Mouse (Mus musculus) lung, postnatal 0 days (tissue): Measurements from ENCODE around the gene Rbm20. TPM values are rescaled to one million over a fixed set of nuclear protein-coding genes. Genes with fewer than 3 reads are reported as not detected.
"Not testable (repeated sequence)": the region's sequence is repeated elsewhere in the genome, so short reads cannot be mapped to it uniquely, and the experiment has no call there.

Experiments used
- ATAC-seq: fragments of 200-750 bp; cut with Nextera tagmentation; 2 replicates; pipeline ENCODE4 v1.8.0; 2017; ENCODE audit warnings: moderate library complexity
- DNase-seq: peaks from one replicate; pipeline ENCODE4 v3.0.0-alpha.2; 2016; ENCODE audit warnings: low spot score
- H3K27ac ChIP-seq: fragments of 300-500 bp; sonication (generic); 2 replicates; pipeline ENCODE4 v1.5.1; 2014; ENCODE audit warnings: antibody characterized with exemption, mild to moderate bottlenecking, low read length, mixed read lengths
- H3K27me3 ChIP-seq: fragments of 300-500 bp; sonication (generic); replicated peaks from 2 replicates; pipeline ENCODE4 v1.6.1; 2014; ENCODE audit warnings: low read length, mixed read lengths; ENCODE audit not compliant: insufficient read depth
- H3K36me3 ChIP-seq: fragments of 300-500 bp; sonication (generic); 2 replicates; pipeline ENCODE4 v1.6.1; 2014; ENCODE audit warnings: low read length, mixed read lengths; ENCODE audit not compliant: insufficient read depth
- H3K4me1 ChIP-seq: fragments of 300-500 bp; sonication (generic); 2 replicates; pipeline ENCODE4 v1.6.1; 2014; ENCODE audit warnings: antibody characterized with exemption, low read depth, low read length, mixed read lengths; ENCODE audit not compliant: insufficient read depth
- H3K4me2 ChIP-seq: fragments of 300-500 bp; sonication (generic); replicated peaks from 2 replicates; pipeline ENCODE4 v1.6.1; 2014; ENCODE audit warnings: low read depth, mild to moderate bottlenecking, low read length, moderate library complexity, mixed read lengths
- H3K4me3 ChIP-seq: fragments of 300-500 bp; sonication (generic); 2 replicates; pipeline ENCODE4 v1.5.1; 2014; ENCODE audit warnings: low read depth, low read length
- H3K9ac ChIP-seq: fragments of 300-500 bp; sonication (generic); replicated peaks from 2 replicates; pipeline ENCODE4 v1.6.1; 2014; ENCODE audit warnings: low read depth, mild to moderate bottlenecking
- H3K9me3 ChIP-seq: fragments of 300-500 bp; sonication (generic); 2 replicates; pipeline ENCODE4 v1.6.1; 2016; ENCODE audit warnings: low read length, mixed read lengths
- CTCF ChIP-seq: IDR thresholded peaks from 2 replicates; pipeline ENCODE4 v1.5.1; 2016; ENCODE audit warnings: antibody characterized with exemption, mild to moderate bottlenecking
- EP300 ChIP-seq: IDR thresholded peaks from 2 replicates; pipeline ENCODE4 v1.6.1; 2016; ENCODE audit warnings: antibody characterized with exemption, mild to moderate bottlenecking, control low read depth
- WGBS: fragments of 180-500 bp; shearing (Covaris S2); extraction: QIAGEN DNeasy Blood & Tissue Kit; methylation state at CpG from one replicate; pipeline ENCODE4 v1.1.7; 2014; 5-methylcytosine and 5-hydroxymethylcytosine counted together
- polyA plus RNA-seq: library from polyadenylated mRNA; unstranded; fragments of >200 nt; fragmentation: Nextera tagmentation; extraction: Ambion mirVana; gene quantifications from 2 replicates; pipeline ENCODE4 v1.2.1, GENCODE M21; 2015

The Rbm20 gene
- polyA plus RNA-seq, 1 experiment from 2014 or later: 0.51 TPM

DNA sequence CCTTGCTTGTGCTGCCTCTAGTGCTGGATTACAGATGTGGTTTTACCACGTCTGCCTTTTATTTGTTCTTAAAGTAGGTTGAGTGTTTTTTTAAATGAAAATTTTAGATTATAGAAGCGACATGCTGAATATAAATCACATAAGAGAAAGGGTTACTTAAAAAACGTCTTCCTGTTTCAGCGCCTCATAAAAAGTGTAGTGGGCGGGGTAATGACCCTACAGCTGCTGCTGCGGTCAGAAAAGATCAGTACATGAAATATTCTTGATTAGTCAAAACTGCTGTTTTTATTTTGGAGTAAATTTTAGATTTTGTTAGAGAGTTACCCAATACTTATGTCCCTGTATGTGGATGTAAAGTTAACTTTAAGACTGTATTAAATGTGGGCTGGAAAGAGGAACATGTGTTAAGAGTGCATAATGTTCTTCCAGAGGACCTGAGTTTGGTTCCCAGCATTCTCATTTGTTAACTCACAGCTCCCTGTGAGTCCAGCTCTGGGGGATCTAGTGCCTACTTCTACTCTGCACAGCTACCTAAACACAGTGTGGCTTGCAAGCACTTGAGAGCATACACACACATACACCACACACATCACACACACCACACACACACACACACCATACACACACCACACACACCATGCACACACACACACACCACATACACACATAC lies 229.1 kb downstream of the Rbm20 start:
- H3K4me3 ChIP-seq: no peak overlapping the region
- ATAC-seq: no peak

DNA sequence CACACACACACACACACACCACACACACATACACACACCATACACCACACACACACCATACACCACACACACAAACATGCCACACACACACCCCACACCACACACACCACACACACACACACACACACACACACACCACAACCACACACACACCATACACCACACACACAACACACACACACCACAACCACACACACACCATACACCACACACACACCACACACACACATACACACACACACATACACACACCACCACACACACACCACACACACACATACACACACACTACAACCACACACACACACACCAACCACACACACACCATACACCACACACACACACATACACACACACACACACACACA lies 229.6 kb downstream of the Rbm20 start:
- H3K27me3 ChIP-seq, ATAC-seq, H3K9ac ChIP-seq, H3K4me2 ChIP-seq, DNase-seq, H3K36me3 ChIP-seq, H3K27ac ChIP-seq, H3K9me3 ChIP-seq, H3K4me3 ChIP-seq: not testable (repeated sequence)
- peaks cover 14% of the 10 kb centered on the region for H3K4me1 ChIP-seq

More for the DNA sequence above, 229.1 kb downstream of the Rbm20 start:
- Histone ChIP-seq H3K4me1 (peaks cover 14% of the 10 kb centered on the region), H3K27me3 (no peaks in the 10 kb centered on the region), H3K36me3 (no peaks in the 10 kb centered on the region; the same call in 1 of the 2 replicates), H3K27ac (no peak overlapping the region), H3K9me3 (no peaks in the 10 kb centered on the region), H3K9ac (no peak overlapping the region), H3K4me2 (no peak overlapping the region; the same call in 1 of the 2 replicates)
- DNase-seq: no peak
- WGBS: 21% methylated on average over 6 of the region's 6 CpGs
- TF ChIP-seq EP300 (no peak), CTCF (no peak)

DNA sequence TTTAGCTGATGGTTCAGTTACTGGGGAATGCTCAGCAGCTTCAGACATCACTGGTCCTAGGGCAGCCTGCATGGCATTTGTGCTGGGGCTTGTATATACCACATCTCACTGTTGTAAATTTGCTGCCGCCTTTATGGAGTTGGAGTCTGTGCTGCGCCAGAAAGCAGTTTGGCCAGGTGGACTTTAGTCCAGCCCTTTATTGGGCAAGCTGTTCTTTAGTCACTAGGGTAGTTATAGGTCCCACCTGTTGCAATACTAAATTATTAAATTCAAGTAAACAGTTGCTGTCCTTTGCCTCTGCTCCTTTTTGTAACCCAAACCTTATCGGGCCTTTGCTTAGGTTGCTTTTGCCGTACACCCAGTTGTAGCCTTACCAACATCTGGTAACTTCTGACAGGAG lies 237.8 kb downstream of the Rbm20 start:
- Histone ChIP-seq H3K4me3 (no peak overlapping the region), H3K4me1 (no peaks in the 10 kb centered on the region), H3K9me3 (no peaks in the 10 kb centered on the region), H3K27ac (no peak overlapping the region), H3K9ac (no peak overlapping the region), H3K27me3 (no peaks in the 10 kb centered on the region), H3K4me2 (no peak overlapping the region), H3K36me3 (peaks cover 35% of the 10 kb centered on the region)
- DNase-seq (no peak), ATAC-seq (no peak)
- 96% methylated on average over 4 of the region's 4 CpGs for WGBS
- no peak for TF ChIP-seq CTCF
- TF ChIP-seq EP300: no peak

Other genes starting within 250 kb of the Rbm20 start
- gene Dusp5, start 148.2 kb upstream of the Rbm20 start, polyA plus RNA-seq: 10.6 and 10.9 TPM in 2 replicates
- gene Nutf2-ps1, start 88.2 kb upstream of the Rbm20 start, polyA plus RNA-seq: 121 and 134 TPM in 2 replicates
- 32.8 and 34.8 TPM in 2 replicates for gene Smc3, start 76.9 kb upstream of the Rbm20 start, polyA plus RNA-seq
- 64.6 and 68.9 TPM in 2 replicates for gene Pdcd4, start 214.9 kb downstream of the Rbm20 start, polyA plus RNA-seq